Mouse (Mus musculus) embryonic facial prominence, embryonic 11.5 days (tissue): ENCODE data around the gene Cacna1c. TPM values are rescaled to one million over a fixed set of nuclear protein-coding genes. Genes with fewer than 3 reads are reported as not detected.
A peak's percentile ranks its signal among the peaks of the same experiment; 100 is the strongest.

Experiments
- ATAC-seq: fragments of 200-750 bp; cut with Nextera tagmentation; replicated peaks from 2 replicates; pipeline ENCODE4 v1.8.0; 2017; ENCODE audit warnings: low read depth; ENCODE audit not compliant: insufficient number of reproducible peaks, low FRiP score, low TSS enrichment
- DNase-seq: peaks from one replicate; pipeline ENCODE4 v3.0.0-alpha.2; 2015; ENCODE audit warnings: low spot score
- H3K27ac ChIP-seq: fragments of 300-500 bp; sonication (generic); replicated peaks from 2 replicates; pipeline ENCODE4 v1.5.1; 2014; ENCODE audit warnings: mild to moderate bottlenecking, low read depth, low read length, control low read depth
- H3K27me3 ChIP-seq: fragments of 300-500 bp; sonication (generic); 2 replicates; pipeline ENCODE4 v1.6.1; 2014; ENCODE audit warnings: mild to moderate bottlenecking, low read length, moderate library complexity, mixed read lengths; ENCODE audit not compliant: control insufficient read depth, insufficient read depth
- H3K36me3 ChIP-seq: fragments of 300-500 bp; sonication (generic); replicated peaks from 2 replicates; pipeline ENCODE4 v1.6.1; 2014; ENCODE audit warnings: low read depth, mild to moderate bottlenecking, low read length, moderate library complexity, mixed read lengths; ENCODE audit not compliant: control insufficient read depth, insufficient read depth
- H3K4me1 ChIP-seq: fragments of 300-500 bp; sonication (generic); 2 replicates; pipeline ENCODE4 v1.6.1; 2014; ENCODE audit warnings: low read length, mixed read lengths; ENCODE audit not compliant: control insufficient read depth, insufficient read depth
- H3K4me2 ChIP-seq: fragments of 300-500 bp; sonication (generic); 2 replicates; pipeline ENCODE4 v1.6.1; 2014; ENCODE audit warnings: low read depth, mild to moderate bottlenecking, control low read depth, low read length, moderate library complexity
- H3K4me3 ChIP-seq: fragments of 300-500 bp; sonication (generic); 2 replicates; pipeline ENCODE4 v1.5.1; 2014; ENCODE audit warnings: low read depth, low read length, control low read depth
- H3K9ac ChIP-seq: fragments of 300-500 bp; sonication (generic); replicated peaks from 2 replicates; pipeline ENCODE4 v1.6.1; 2014; ENCODE audit warnings: mild to moderate bottlenecking, control low read depth, low read length
- H3K9me3 ChIP-seq: fragments of 300-500 bp; sonication (generic); replicated peaks from 2 replicates; pipeline ENCODE4 v1.6.1; 2016; ENCODE audit warnings: mild to moderate bottlenecking, low read length, inconsistent platforms, mixed read lengths; ENCODE audit not compliant: control insufficient read depth
- WGBS: fragments of 180-500 bp; shearing (Covaris S2); extraction: QIAGEN DNeasy Blood & Tissue Kit; methylation state at CpG from one replicate; pipeline ENCODE4 v1.1.7; 2014; 5-methylcytosine and 5-hydroxymethylcytosine counted together
- polyA plus RNA-seq: library from polyadenylated mRNA; unstranded; fragments of >200 nt; fragmentation: Nextera tagmentation; extraction: Ambion mirVana; gene quantifications from 2 replicates; pipeline ENCODE4 v1.2.1, GENCODE M21; 2014

The Cacna1c gene
- polyA plus RNA-seq, 1 experiment from 2014 or later = 4.3 TPM

DNA sequence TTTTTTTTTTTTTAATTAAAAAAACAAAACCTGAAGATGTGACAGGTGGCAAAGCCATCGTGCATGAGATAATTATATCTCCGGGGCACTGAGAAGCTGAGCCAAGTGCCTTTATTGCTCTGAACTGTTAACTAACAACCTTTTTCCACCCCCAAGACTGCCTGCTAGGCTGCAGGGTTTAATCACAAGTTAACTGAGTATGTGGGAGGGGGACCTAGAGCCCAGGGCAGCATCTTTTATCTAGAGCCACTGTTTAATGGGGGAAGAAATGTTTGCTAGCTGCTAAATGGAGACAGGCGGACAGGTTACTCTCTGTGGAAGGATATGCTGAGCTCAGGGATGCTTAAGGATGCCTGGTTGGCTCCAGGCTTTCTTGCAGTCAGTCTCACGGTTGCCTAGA lies 489.2 kb downstream of the Cacna1c start:
- H3K9ac ChIP-seq = no peak overlapping the region
- no peaks in the 10 kb centered on the region for H3K27me3 ChIP-seq
- ATAC-seq (no peak), DNase-seq (no peak)
- WGBS = 76% methylated on average over 4 of the region's 4 CpGs
- no peak overlapping the region for H3K4me3 ChIP-seq
- no peaks in the 10 kb centered on the region for H3K4me1 ChIP-seq
- H3K27ac ChIP-seq = no peak overlapping the region
- no peaks in the 10 kb centered on the region for H3K9me3 ChIP-seq
- no peaks in the 10 kb centered on the region for H3K36me3 ChIP-seq
- no peak overlapping the region for H3K4me2 ChIP-seq

DNA sequence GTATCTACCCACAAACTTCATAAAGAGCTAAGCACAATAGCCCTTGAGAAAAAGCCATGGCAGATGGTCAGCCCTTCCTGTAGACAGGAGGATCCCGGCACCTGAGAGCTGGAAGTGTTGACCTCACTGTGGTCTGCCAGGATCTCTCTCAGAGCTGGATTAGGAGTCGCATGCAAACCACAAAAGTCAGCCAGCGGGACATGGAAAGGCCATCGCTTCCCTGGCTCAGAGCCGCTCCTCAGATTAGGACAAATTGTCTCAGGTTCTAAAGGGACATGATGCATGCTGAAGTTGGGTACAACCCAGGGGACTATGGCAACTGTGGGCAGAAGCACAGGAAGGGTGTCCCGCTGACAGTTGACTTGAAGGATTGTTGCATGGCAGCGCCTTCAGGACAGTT lies 490.4 kb downstream of the Cacna1c start:
- H3K9me3 ChIP-seq = no peaks in the 10 kb centered on the region
- 92% methylated on average over 7 of the region's 7 CpGs for WGBS
- H3K4me1 ChIP-seq = no peaks in the 10 kb centered on the region
- H3K27me3 ChIP-seq = no peaks in the 10 kb centered on the region
- no peak overlapping the region for H3K27ac ChIP-seq
- DNase-seq (no peak), ATAC-seq (no peak)
- no peak overlapping the region for H3K9ac ChIP-seq
- H3K4me3 ChIP-seq = no peak overlapping the region
- no peak overlapping the region for H3K4me2 ChIP-seq
- no peaks in the 10 kb centered on the region for H3K36me3 ChIP-seq

DNA sequence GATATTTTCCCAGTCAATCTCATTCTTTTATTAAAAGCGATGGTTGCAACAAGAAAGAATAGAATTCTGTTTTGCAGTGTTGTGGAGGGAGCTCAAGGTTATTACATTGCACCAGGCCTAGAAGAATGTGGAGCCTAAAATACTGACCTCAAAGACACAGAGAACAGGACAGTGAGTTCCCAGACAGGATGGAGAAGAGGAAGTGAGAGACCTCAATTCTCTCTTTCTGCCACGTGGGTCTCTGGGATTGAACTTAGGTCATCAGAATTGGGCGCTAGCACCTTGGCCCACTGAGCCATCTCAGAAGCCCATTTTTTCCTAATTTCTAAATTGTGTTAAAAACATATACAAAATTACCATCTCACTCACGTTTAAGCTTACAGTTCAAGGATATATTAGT lies 501.6 kb downstream of the Cacna1c start:
- H3K4me3 ChIP-seq = no peak overlapping the region
- no peak overlapping the region for H3K4me2 ChIP-seq
- WGBS = 79% methylated on average over 4 of the region's 4 CpGs

DNA sequence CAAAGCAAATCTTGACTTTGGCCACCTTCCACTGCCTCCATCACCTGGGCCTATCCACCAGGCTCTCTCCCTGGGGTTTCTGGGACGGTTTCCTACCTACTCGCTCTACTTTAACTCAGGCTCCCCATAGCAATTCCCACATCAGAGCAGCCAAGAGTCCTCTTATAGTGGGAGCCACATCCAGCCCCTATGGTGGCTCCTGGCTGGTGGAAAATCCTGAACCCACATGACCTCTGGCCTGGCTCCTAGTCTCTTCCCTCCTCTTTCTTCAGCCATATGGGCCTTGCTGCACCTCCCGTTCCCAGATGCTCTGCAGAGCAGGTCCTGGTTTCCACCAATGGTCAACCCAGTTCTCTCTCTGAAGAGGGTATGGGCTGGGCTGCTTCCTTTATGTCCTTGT lies 506.8 kb downstream of the Cacna1c start:
- H3K27me3 ChIP-seq = no peaks in the 10 kb centered on the region
- H3K36me3 ChIP-seq = no peaks in the 10 kb centered on the region
- H3K9me3 ChIP-seq = no peaks in the 10 kb centered on the region

More for the DNA sequence above, 501.6 kb downstream of the Cacna1c start:
- no peak overlapping the region for H3K9ac ChIP-seq
- no peaks in the 10 kb centered on the region for H3K9me3 ChIP-seq
- no peaks in the 10 kb centered on the region for H3K27me3 ChIP-seq
- DNase-seq (no peak), ATAC-seq (no peak)
- no peak overlapping the region for H3K27ac ChIP-seq
- H3K4me1 ChIP-seq = no peaks in the 10 kb centered on the region
- no peaks in the 10 kb centered on the region for H3K36me3 ChIP-seq

DNA sequence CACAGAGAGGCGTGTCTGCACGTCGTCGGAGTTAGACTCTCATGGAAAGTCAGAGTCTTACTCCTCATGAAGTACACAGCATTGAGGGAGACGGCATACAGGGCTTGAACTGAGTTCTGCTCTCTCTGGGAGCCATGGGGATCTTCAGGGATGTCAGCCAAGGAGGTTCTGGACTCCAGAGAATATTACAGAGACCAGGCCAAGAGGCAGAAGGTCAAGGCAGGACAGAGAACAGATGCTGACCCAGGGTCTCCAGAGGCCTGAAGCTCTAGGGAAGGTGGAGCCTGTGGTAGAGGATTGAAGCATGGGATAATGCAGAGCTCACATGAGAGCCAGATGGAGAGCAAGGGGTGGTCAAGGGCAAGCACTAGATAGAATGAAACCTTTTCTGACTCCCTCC lies 507.4 kb downstream of the Cacna1c start:
- Histone ChIP-seq H3K27ac (no peak overlapping the region), H3K27me3 (no peaks in the 10 kb centered on the region), H3K9ac (no peak overlapping the region), H3K36me3 (no peaks in the 10 kb centered on the region), H3K4me2 (no peak overlapping the region), H3K9me3 (no peaks in the 10 kb centered on the region), H3K4me3 (no peak overlapping the region), H3K4me1 (no peaks in the 10 kb centered on the region)
- DNase-seq (no peak), ATAC-seq (no peak)
- 86% methylated on average over 5 of the region's 5 CpGs for WGBS

More for the DNA sequence above, 506.8 kb downstream of the Cacna1c start:
- no peak for ATAC-seq
- Histone ChIP-seq H3K27ac (no peak overlapping the region), H3K4me1 (no peaks in the 10 kb centered on the region), H3K4me2 (no peak overlapping the region), H3K4me3 (no peak overlapping the region), H3K9ac (no peak overlapping the region)
- no peak for DNase-seq
- WGBS = 90% methylated on average over 3 of the region's 3 CpGs

DNA sequence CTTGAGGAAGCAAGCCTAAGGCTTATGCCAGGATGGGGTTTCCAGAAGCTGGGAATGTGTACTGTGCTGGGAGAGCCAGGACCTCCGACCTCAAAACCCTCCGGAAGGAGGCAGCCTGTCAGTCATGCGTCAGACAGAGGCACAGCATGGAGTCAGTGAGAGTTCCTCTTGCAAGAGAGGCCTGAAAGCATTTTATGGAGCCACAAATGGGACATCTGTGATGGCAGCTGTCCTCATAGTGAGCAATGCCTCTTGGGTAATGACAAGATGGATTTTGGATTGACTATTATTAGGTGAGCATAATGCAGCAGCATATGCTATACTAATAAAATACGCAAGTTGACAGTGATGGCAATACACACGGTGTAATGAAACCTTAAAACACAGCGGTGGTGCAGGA lies 515.4 kb downstream of the Cacna1c start:
- Histone ChIP-seq H3K27me3 (no peaks in the 10 kb centered on the region), H3K36me3 (no peaks in the 10 kb centered on the region), H3K4me2 (no peak overlapping the region), H3K9me3 (no peaks in the 10 kb centered on the region), H3K4me3 (no peak overlapping the region), H3K4me1 (no peaks in the 10 kb centered on the region), H3K9ac (no peak overlapping the region), H3K27ac (no peak overlapping the region)
- DNase-seq (no peak), ATAC-seq (peak; percentile 52; the same call in 1 of the 2 replicates)
- 46% methylated on average over 6 of the region's 6 CpGs for WGBS

DNA sequence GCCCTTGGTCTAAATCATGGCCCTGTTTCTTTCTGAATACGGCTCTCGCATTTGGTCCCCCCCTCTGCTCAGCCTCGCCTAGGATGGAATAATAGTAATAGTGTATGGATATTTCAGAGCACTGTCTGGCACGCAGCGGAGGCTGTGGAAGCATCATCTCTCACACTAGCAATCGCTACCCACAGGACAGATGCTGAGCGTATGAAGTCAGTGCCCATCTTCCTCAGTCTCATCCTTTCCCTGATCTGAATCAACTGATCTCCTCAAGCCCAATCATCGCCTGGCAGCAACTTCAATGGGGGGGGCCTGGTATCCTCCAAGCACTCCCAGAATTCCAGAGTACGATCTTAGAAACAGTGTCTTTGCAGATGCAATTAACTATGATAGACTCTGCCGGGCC lies 518.2 kb downstream of the Cacna1c start:
- Histone ChIP-seq H3K4me2 (no peak overlapping the region), H3K27ac (no peak overlapping the region), H3K36me3 (no peaks in the 10 kb centered on the region), H3K4me3 (no peak overlapping the region), H3K9me3 (no peaks in the 10 kb centered on the region), H3K4me1 (no peaks in the 10 kb centered on the region), H3K9ac (no peak overlapping the region), H3K27me3 (no peaks in the 10 kb centered on the region)
- DNase-seq (no peak), ATAC-seq (no peak)
- 90% methylated on average over 10 of the region's 10 CpGs for WGBS

DNA sequence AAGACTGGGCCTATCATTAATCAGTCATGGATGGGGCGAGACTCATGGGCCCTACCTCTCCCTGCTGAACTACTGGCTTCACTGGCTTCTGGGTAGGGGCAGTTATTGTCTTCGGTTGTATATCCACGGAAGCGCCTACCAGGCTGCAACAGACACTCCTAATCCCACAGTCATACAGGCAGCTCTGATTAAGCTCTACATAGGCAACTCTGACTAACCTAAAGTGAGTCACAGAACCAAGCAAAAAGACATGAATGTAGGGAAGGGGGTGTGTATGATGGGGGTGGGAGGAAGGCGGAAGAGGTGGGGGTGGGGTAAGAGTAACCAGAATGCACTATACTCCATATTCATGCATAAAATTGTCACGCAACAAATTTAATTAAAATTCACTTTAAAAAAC lies 518.9 kb downstream of the Cacna1c start:
- 95% methylated on average over 6 of the region's 6 CpGs for WGBS
- H3K27me3 ChIP-seq = no peaks in the 10 kb centered on the region
- H3K4me2 ChIP-seq = no peak overlapping the region

More for the DNA sequence above, 518.9 kb downstream of the Cacna1c start:
- H3K9me3 ChIP-seq = no peaks in the 10 kb centered on the region
- ATAC-seq (no peak), DNase-seq (no peak)
- no peaks in the 10 kb centered on the region for H3K4me1 ChIP-seq
- H3K27ac ChIP-seq = no peak overlapping the region
- no peak overlapping the region for H3K4me3 ChIP-seq
- no peak overlapping the region for H3K9ac ChIP-seq
- no peaks in the 10 kb centered on the region for H3K36me3 ChIP-seq
